Mouse (Mus musculus) heart, postnatal 0 days (tissue): ENCODE measurements at regions not wholly inside any gene's neighbourhood (a gene's known extent, or its start where the extent isn't known, plus 50 kb on each side); places are given as distances from the start of the nearest gene placed in this dataset.

Experiments used
- ATAC-seq: fragments of 200-750 bp; cut with Nextera tagmentation; 2 replicates; pipeline ENCODE4 v1.8.0; 2017; ENCODE audit warnings: low read depth, moderate number of reproducible peaks, moderate library complexity; ENCODE audit not compliant: insufficient read depth
- DNase-seq: peaks from one replicate; pipeline ENCODE4 v3.0.0-alpha.2; 2016; ENCODE audit warnings: low spot score
- H3K27ac ChIP-seq: fragments of 300-500 bp; sonication (generic); 2 replicates; pipeline ENCODE4 v1.5.1; 2014; ENCODE audit warnings: low read depth, mild to moderate bottlenecking
- H3K27me3 ChIP-seq: fragments of 300-500 bp; sonication (generic); 2 replicates; pipeline ENCODE4 v1.6.1; 2014; ENCODE audit warnings: low read length, mixed read lengths; ENCODE audit not compliant: control insufficient read depth, insufficient read depth
- H3K36me3 ChIP-seq: fragments of 300-500 bp; sonication (generic); replicated peaks from 2 replicates; pipeline ENCODE4 v1.6.1; 2014; ENCODE audit warnings: low read length, mixed read lengths; ENCODE audit not compliant: control insufficient read depth, insufficient read depth
- H3K4me1 ChIP-seq: fragments of 300-500 bp; sonication (generic); 2 replicates; pipeline ENCODE4 v1.6.1; 2014; ENCODE audit warnings: antibody characterized with exemption; ENCODE audit not compliant: control insufficient read depth, insufficient read depth
- H3K4me2 ChIP-seq: fragments of 300-500 bp; sonication (generic); 2 replicates; pipeline ENCODE4 v1.6.1; 2014; ENCODE audit warnings: low read depth, mild to moderate bottlenecking, low read length, moderate library complexity
- H3K4me3 ChIP-seq: fragments of 300-500 bp; sonication (generic); 2 replicates; pipeline ENCODE4 v1.5.1; 2014; ENCODE audit warnings: low read depth, low read length
- H3K9ac ChIP-seq: fragments of 300-500 bp; sonication (generic); replicated peaks from 2 replicates; pipeline ENCODE4 v1.6.1; 2014; ENCODE audit warnings: low read depth, low read length, mixed read lengths
- H3K9me3 ChIP-seq: fragments of 300-500 bp; sonication (generic); replicated peaks from 2 replicates; pipeline ENCODE4 v1.6.1; 2016; ENCODE audit warnings: low read length; ENCODE audit not compliant: control insufficient read depth
- CTCF ChIP-seq: IDR thresholded peaks from 2 replicates; pipeline ENCODE4 v1.5.1; 2016; ENCODE audit warnings: antibody characterized with exemption, control low read depth, low read depth
- EP300 ChIP-seq: IDR thresholded peaks from 2 replicates; pipeline ENCODE4 v1.6.1; 2016; ENCODE audit warnings: antibody characterized with exemption, low read depth
- WGBS: fragments of 180-500 bp; shearing (Covaris S2); extraction: QIAGEN DNeasy Blood & Tissue Kit; methylation state at CpG from one replicate; pipeline ENCODE4 v1.1.7; 2014; 5-methylcytosine and 5-hydroxymethylcytosine counted together

GRCm38 (mm10) chr11:63677921-63678320, 244.2 kb downstream of the Hs3st3b1 start:
- no peaks in the 10 kb centered on the region for H3K27me3 ChIP-seq
- no peaks in the 10 kb centered on the region for H3K36me3 ChIP-seq
- DNase-seq (no peak), ATAC-seq (no peak)
- no peak overlapping the region for H3K9ac ChIP-seq
- no peaks in the 10 kb centered on the region for H3K4me1 ChIP-seq
- H3K9me3 ChIP-seq = no peaks in the 10 kb centered on the region
- 73% methylated on average over 11 of the region's 11 CpGs for WGBS
- no peak for TF ChIP-seq CTCF
- TF ChIP-seq EP300 = no peak
- H3K4me3 ChIP-seq = no peak overlapping the region
- H3K4me2 ChIP-seq = no peak overlapping the region
- H3K27ac ChIP-seq = no peak overlapping the region

DNA sequence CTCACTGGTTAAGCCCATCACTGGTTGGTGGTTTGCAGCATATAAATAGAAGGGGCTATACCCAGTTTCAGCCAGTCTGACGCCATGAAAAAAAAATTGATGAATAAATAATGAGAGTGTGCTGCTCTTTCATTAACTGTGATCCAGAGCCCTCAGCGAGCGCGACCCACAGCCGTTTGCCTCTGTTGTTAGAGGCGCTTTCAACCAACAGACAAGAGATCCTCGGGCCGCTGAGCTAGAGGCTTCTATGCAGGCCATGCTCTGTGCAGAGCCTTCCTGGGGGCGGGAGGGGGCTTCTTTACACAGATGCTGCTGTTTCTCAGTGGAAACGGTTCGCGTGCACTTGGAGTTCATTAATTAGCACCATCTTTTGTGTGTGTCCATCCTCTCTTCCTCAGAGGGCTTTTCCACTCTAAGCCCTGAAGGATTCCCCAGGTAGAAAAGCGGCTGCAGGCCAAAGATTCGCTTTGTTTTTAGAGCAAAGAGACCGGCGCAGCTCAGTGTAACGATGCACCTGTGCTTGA, 243.6 kb downstream of the Hs3st3b1 start:
- TF ChIP-seq EP300 (no peak), CTCF (no peak)
- H3K9me3 ChIP-seq = no peaks in the 10 kb centered on the region
- ATAC-seq (no peak), DNase-seq (no peak)
- H3K4me1 ChIP-seq = no peaks in the 10 kb centered on the region
- H3K4me2 ChIP-seq = no peak overlapping the region
- H3K27ac ChIP-seq = no peak overlapping the region
- H3K27me3 ChIP-seq = no peaks in the 10 kb centered on the region
- WGBS = 91% methylated on average over 17 of the region's 17 CpGs
- H3K9ac ChIP-seq = no peak overlapping the region
- H3K4me3 ChIP-seq = no peak overlapping the region
- H3K36me3 ChIP-seq = no peaks in the 10 kb centered on the region

- Histone ChIP-seq H3K9me3 (no peaks in the 10 kb centered on the region), H3K27ac (no peak overlapping the region), H3K4me1 (no peaks in the 10 kb centered on the region), H3K4me3 (no peak overlapping the region), H3K27me3 (no peaks in the 10 kb centered on the region), H3K9ac (no peak overlapping the region), H3K4me2 (no peak overlapping the region), H3K36me3 (no peaks in the 10 kb centered on the region)
- DNase-seq (no peak), ATAC-seq (no peak)
- WGBS = 73% methylated on average over 4 of the region's 4 CpGs
- TF ChIP-seq CTCF (no peak), EP300 (no peak)
These were observed 242.6 kb downstream of the Hs3st3b1 start for GRCm38 (mm10) chr11:63679491-63679890.

DNA sequence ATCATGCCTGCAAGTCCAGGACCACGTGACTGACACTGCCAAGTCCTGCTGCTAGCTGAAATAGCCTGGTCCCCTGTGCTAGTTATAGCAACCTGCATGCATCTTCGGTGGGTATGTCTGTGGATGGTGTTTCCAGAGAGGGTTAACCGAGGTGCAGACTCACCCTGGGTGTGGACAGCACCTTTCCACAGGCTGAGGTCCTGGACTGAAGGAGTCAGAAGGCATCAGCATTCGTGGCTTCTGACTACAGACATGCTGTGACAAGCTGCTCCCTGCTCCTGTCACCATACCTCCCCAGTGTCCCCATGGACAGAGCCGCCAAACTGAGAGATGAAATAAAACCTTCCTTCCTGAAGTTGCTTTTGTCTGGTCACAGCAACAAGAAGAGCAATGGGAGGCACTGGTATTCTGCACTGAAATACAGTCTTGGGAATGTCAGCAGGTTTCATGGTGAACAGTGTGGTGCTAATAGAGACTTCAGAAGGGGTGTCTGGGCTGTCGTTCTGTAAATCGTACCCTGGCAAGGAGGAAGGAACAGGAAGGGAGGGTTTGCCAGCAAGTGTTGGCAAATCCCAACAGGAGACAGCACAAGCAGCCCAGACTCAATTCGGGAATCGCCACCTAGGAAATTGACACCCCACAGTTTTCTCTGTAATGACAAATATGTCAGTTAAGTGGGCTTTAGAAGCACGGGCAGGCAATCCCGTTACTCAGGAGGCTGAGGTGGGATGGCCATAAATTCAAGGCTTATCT, 237.7 kb downstream of the Hs3st3b1 start:
- 39% methylated on average over 11 of the region's 11 CpGs for WGBS
- H3K27ac ChIP-seq = no peak overlapping the region
- no peak for ATAC-seq
- no peaks in the 10 kb centered on the region for H3K36me3 ChIP-seq
- no peak overlapping the region for H3K4me3 ChIP-seq
- no peak overlapping the region for H3K4me2 ChIP-seq
- no peak for DNase-seq
- no peaks in the 10 kb centered on the region for H3K4me1 ChIP-seq
- no peak overlapping the region for H3K9ac ChIP-seq
- H3K27me3 ChIP-seq = no peaks in the 10 kb centered on the region
- no peaks in the 10 kb centered on the region for H3K9me3 ChIP-seq
- TF ChIP-seq CTCF (no peak), EP300 (no peak)

DNA sequence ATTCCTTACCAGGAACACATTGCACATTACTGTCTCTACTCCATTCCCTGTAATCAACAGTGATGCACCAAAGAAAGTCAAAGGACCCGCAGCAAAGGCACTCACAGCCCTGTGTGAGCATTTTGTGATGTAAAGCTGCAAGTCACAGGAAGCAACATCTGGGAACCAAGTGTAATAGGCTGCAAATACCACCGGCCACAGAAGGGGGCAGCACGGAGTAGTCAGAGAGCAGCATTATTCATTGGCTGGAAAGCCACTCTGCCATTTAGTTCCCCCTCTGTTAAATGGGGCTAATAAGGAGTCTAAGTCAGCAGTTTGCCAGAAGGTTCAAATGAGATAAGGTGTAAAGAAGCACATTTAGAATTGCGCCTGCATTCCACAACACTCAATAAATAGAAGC, 231.0 kb downstream of the Hs3st3b1 start:
- H3K36me3 ChIP-seq = no peaks in the 10 kb centered on the region
- no peaks in the 10 kb centered on the region for H3K27me3 ChIP-seq
- no peak for TF ChIP-seq EP300
- peak; percentile 44 for TF ChIP-seq CTCF
- H3K27ac ChIP-seq = no peak overlapping the region
- H3K9me3 ChIP-seq = no peaks in the 10 kb centered on the region
- H3K4me2 ChIP-seq = no peak overlapping the region
- no peak overlapping the region for H3K9ac ChIP-seq
- no peak overlapping the region for H3K4me3 ChIP-seq
- 47% methylated on average over 4 of the region's 4 CpGs for WGBS
- H3K4me1 ChIP-seq = no peaks in the 10 kb centered on the region
- DNase-seq (no peak), ATAC-seq (no peak)
